In the genomic region with DNA sequence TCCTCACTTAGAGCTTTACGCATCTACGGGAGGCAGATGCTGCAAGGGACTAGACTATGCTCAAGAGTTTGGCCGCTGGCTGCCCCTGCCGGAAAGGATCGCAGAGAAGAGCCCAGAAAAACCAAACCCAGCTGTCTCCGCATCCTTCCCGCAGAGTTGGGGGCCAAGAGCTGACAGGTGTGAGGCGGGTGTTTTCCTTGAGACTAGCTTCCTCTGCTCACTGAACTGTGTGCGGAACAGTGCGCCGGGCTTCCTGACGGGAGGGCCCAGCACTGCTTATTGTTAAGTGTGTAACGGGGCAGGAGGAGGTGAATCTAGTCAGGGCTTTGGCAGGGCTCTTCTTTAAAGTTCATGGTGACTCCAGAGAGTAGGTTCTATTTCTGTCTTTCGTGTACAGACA, we compare ENCODE assay signal across 11 mouse cellular contexts. TPM values are rescaled to one million over a fixed set of nuclear protein-coding genes. Genes with fewer than 3 reads are reported as not detected.
DNase-seq lines count a peak whose midpoint lies in the region; ATAC-seq and TF ChIP-seq lines count a peak whose summit lies in the region.
"Had no signal": no experiment of that assay in that cellular context is flagged by ENCODE, and none has a peak within 500 bp of the region (broad histone marks: within the 10 kb centered on the region; RNA-seq: fewer than 3 reads in every experiment).

No protein-coding gene starts in this region.

- no peak for ATAC-seq in kidney, embryonic 15.5 days (replicated peaks; ENCODE audit: low FRiP score)
- ATAC-seq in kidney, embryonic 16.5 days (ENCODE audit: low FRiP score, low TSS enrichment) = no peak; the same call in 1 of the 2 replicates
- no peak for ATAC-seq in midbrain, postnatal 0 days (ENCODE audit: low FRiP score)

- no peak for TF ChIP-seq CTCF in midbrain, postnatal 0 days (IDR thresholded peaks at IDR 0.05)

- H3K4me1 ChIP-seq in kidney, embryonic 15.5 days = peaks cover 15% of the 10 kb centered on the region
- H3K4me1 ChIP-seq in kidney, embryonic 16.5 days (ENCODE audit: insufficient read depth, low read length) = peaks cover 6% of the 10 kb centered on the region
- peaks cover 37% of the 10 kb centered on the region for H3K4me1 ChIP-seq in embryonic facial prominence, embryonic 10.5 days
- peaks cover 44% of the 10 kb centered on the region for H3K4me1 ChIP-seq in hindbrain, embryonic 10.5 days (replicated peaks)
- H3K4me1 ChIP-seq in midbrain, postnatal 0 days (ENCODE audit: insufficient read depth, low read length) = peaks cover 5% of the 10 kb centered on the region; the same call in 1 of the 2 replicates
- H3K4me1 ChIP-seq: liver, embryonic 13.5 days had no signal

- intact Hi-C loops in left cerebral cortex, postnatal 10 days (cut with DNase I) = no loop called here

- no peaks in the 10 kb centered on the region for H3K9me3 ChIP-seq in kidney, embryonic 15.5 days (replicated peaks)
- no peaks in the 10 kb centered on the region for H3K9me3 ChIP-seq in kidney, embryonic 16.5 days (ENCODE audit: low read length)
- no peaks in the 10 kb centered on the region for H3K9me3 ChIP-seq in embryonic facial prominence, embryonic 10.5 days
- no peaks in the 10 kb centered on the region for H3K9me3 ChIP-seq in hindbrain, embryonic 10.5 days
- no peaks in the 10 kb centered on the region for H3K9me3 ChIP-seq in midbrain, postnatal 0 days (ENCODE audit: low read length)
- H3K9me3 ChIP-seq: liver, embryonic 13.5 days had no signal

- peaks cover 5% of the 10 kb centered on the region; the same call in 1 of the 2 replicates for H3K27me3 ChIP-seq in kidney, embryonic 15.5 days
- H3K27me3 ChIP-seq in kidney, embryonic 16.5 days (ENCODE audit: insufficient read depth, low read length) = no peaks in the 10 kb centered on the region
- H3K27me3 ChIP-seq in embryonic facial prominence, embryonic 10.5 days (replicated peaks; ENCODE audit: low read depth, poor library complexity, severe bottlenecking) = no peaks in the 10 kb centered on the region
- no peaks in the 10 kb centered on the region; the same call in 1 of the 2 replicates for H3K27me3 ChIP-seq in hindbrain, embryonic 10.5 days (ENCODE audit: insufficient read depth, poor library complexity, severe bottlenecking)
- H3K27me3 ChIP-seq in midbrain, postnatal 0 days (ENCODE audit: insufficient read depth, low read length) = no peaks in the 10 kb centered on the region

- WGBS in kidney, embryonic 15.5 days = 42% methylated on average over 14 of the region's 14 CpGs
- 37% methylated on average over 14 of the region's 14 CpGs for WGBS in kidney, embryonic 16.5 days
- WGBS in embryonic facial prominence, embryonic 10.5 days = 59% methylated on average over 14 of the region's 14 CpGs
- WGBS in hindbrain, embryonic 10.5 days = 43% methylated on average over 14 of the region's 14 CpGs
- 53% methylated on average over 14 of the region's 14 CpGs for WGBS in midbrain, postnatal 0 days

- H3K4me2 ChIP-seq in kidney, embryonic 15.5 days = peak overlapping the region; percentile 47; the same call in 1 of the 2 replicates
- no peak overlapping the region for H3K4me2 ChIP-seq in kidney, embryonic 16.5 days (replicated peaks; ENCODE audit: low read depth, low read length)
- no peak overlapping the region for H3K4me2 ChIP-seq in midbrain, postnatal 0 days (ENCODE audit: low read depth, low read length, poor library complexity, severe bottlenecking)
- H3K4me2 ChIP-seq: liver, embryonic 13.5 days had no signal

- no peak overlapping the region for H3K27ac ChIP-seq in kidney, embryonic 15.5 days
- H3K27ac ChIP-seq in kidney, embryonic 16.5 days (ENCODE audit: low read length) = no peak overlapping the region
- H3K27ac ChIP-seq in embryonic facial prominence, embryonic 10.5 days (replicated peaks) = peak overlapping the region; percentile 66
- peak overlapping the region; percentile 73 for H3K27ac ChIP-seq in hindbrain, embryonic 10.5 days
- no peak overlapping the region for H3K27ac ChIP-seq in midbrain, postnatal 0 days (ENCODE audit: low read depth, low read length)
- H3K27ac ChIP-seq: layer of hippocampus, adult 2 months; liver, embryonic 13.5 days had no signal

- no peak overlapping the region for H3K4me3 ChIP-seq in kidney, embryonic 15.5 days (replicated peaks)
- H3K4me3 ChIP-seq in kidney, embryonic 16.5 days (ENCODE audit: low read length) = no peak overlapping the region
- H3K4me3 ChIP-seq in embryonic facial prominence, embryonic 10.5 days = no peak overlapping the region
- H3K4me3 ChIP-seq in hindbrain, embryonic 10.5 days = no peak overlapping the region
- no peak overlapping the region for H3K4me3 ChIP-seq in midbrain, postnatal 0 days (ENCODE audit: low read depth, low read length)
- H3K4me3 ChIP-seq: layer of hippocampus, adult 2 months; liver, embryonic 13.5 days had no signal

- no peaks in the 10 kb centered on the region for H3K36me3 ChIP-seq in kidney, embryonic 15.5 days
- H3K36me3 ChIP-seq in kidney, embryonic 16.5 days (ENCODE audit: insufficient read depth, low read length) = no peaks in the 10 kb centered on the region
- H3K36me3 ChIP-seq in embryonic facial prominence, embryonic 10.5 days (replicated peaks) = no peaks in the 10 kb centered on the region
- no peaks in the 10 kb centered on the region for H3K36me3 ChIP-seq in hindbrain, embryonic 10.5 days
- no peaks in the 10 kb centered on the region for H3K36me3 ChIP-seq in midbrain, postnatal 0 days (ENCODE audit: insufficient read depth, low read length)
- H3K36me3 ChIP-seq: liver, embryonic 13.5 days had no signal

- H3K9ac ChIP-seq in kidney, embryonic 15.5 days = no peak overlapping the region
- no peak overlapping the region for H3K9ac ChIP-seq in kidney, embryonic 16.5 days (replicated peaks; ENCODE audit: low read length)
- H3K9ac ChIP-seq in midbrain, postnatal 0 days (replicated peaks; ENCODE audit: low read length, poor library complexity, severe bottlenecking) = no peak overlapping the region
- H3K9ac ChIP-seq: liver, embryonic 13.5 days had no signal

- DNase-seq in embryonic facial prominence, embryonic 10.5 days (ENCODE audit: low spot score) = peak; percentile 28
- DNase-seq in hindbrain, embryonic 10.5 days (ENCODE audit: low spot score) = peak; percentile 44
- DNase-seq in midbrain, postnatal 0 days (ENCODE audit: low spot score) = peak; percentile 38
- DNase-seq in right cerebral cortex, postnatal 4 days = no peak
- DNase-seq in left cerebral cortex, postnatal 10 days (ENCODE audit: extremely low spot score in 1 of 2, low spot score in 2 of 2) = no peak
- DNase-seq: liver, embryonic 13.5 days; right cerebral cortex, adult 18-20 months had no signal

RNA-seq across cellular contexts. Expression of gene Spsb4, which starts 37.3 kb away (rescaled TPM):
- 56.8 and 58.0 TPM in 2 replicates for polyA plus RNA-seq in kidney, embryonic 15.5 days (2015; fragmentation: Nextera tagmentation; extraction: Ambion mirVana)
- polyA plus RNA-seq in kidney, embryonic 16.5 days (2015; fragmentation: Nextera tagmentation; extraction: Ambion mirVana) = 64.3 and 66.6 TPM in 2 replicates
- polyA plus RNA-seq in embryonic facial prominence, embryonic 10.5 days (2016; fragmentation: Nextera tagmentation; extraction: Ambion mirVana) = 102 and 123 TPM in 2 replicates
- 159 and 169 TPM in 2 replicates for polyA plus RNA-seq in hindbrain, embryonic 10.5 days (2016; fragmentation: Nextera tagmentation; extraction: Ambion mirVana)
- 37.7 and 38.9 TPM in 2 replicates for total RNA-seq in midbrain, postnatal 0 days (2014; rRNA removed)
- 21.2 and 24.1 TPM in 2 replicates for polyA plus RNA-seq in midbrain, postnatal 0 days (2015; fragmentation: Nextera tagmentation; extraction: Ambion mirVana)
- 10 to 100 TPM in 1 of 2 experiments, 1 to 10 TPM in 1; 8.7 to 11.6 TPM for total RNA-seq in left cerebral cortex, postnatal 10 days (2021)
- total RNA-seq: monocyte, adult 5-6 weeks had no signal

RNA-seq across cellular contexts. Expression of gene Slc25a36, which starts 55.1 kb away (rescaled TPM):
- polyA plus RNA-seq in kidney, embryonic 15.5 days (2015; fragmentation: Nextera tagmentation; extraction: Ambion mirVana) = 68.4 and 76.6 TPM in 2 replicates
- 64.4 and 76.5 TPM in 2 replicates for polyA plus RNA-seq in kidney, embryonic 16.5 days (2015; fragmentation: Nextera tagmentation; extraction: Ambion mirVana)
- polyA plus RNA-seq in embryonic facial prominence, embryonic 10.5 days (2016; fragmentation: Nextera tagmentation; extraction: Ambion mirVana) = 70.9 and 71.8 TPM in 2 replicates
- 50.1 and 57.6 TPM in 2 replicates for polyA plus RNA-seq in hindbrain, embryonic 10.5 days (2016; fragmentation: Nextera tagmentation; extraction: Ambion mirVana)
- 91.0 and 164 TPM in 2 replicates for total RNA-seq in midbrain, postnatal 0 days (2014; rRNA removed)
- polyA plus RNA-seq in midbrain, postnatal 0 days (2015; fragmentation: Nextera tagmentation; extraction: Ambion mirVana) = 62.9 and 65.1 TPM in 2 replicates
- total RNA-seq in left cerebral cortex, postnatal 10 days (2021) = 100 to 1,000 TPM in 1 of 2 experiments, 10 to 100 TPM in 1; 98.8 to 100 TPM

Comparison
In these comparisons a context has a peak if more than half of its experiments do, and no peak if none do; other contexts are left out.
1. H3K27ac ChIP-seq: peak in embryonic facial prominence, embryonic 10.5 days (single experiment) and hindbrain, embryonic 10.5 days (single experiment); none in kidney, embryonic 15.5 days (single experiment), kidney, embryonic 16.5 days (single experiment) and midbrain, postnatal 0 days (single experiment).
2. DNase-seq: peak in embryonic facial prominence, embryonic 10.5 days (single experiment), hindbrain, embryonic 10.5 days (single experiment) and midbrain, postnatal 0 days (single experiment); none in right cerebral cortex, postnatal 4 days (single experiment) and left cerebral cortex, postnatal 10 days (0 of 2).